Mouse (Mus musculus) left cerebral cortex, postnatal 36 days (tissue): ENCODE measurements around the gene Plekhb2. TPM values are rescaled to one million over a fixed set of nuclear protein-coding genes. Genes with fewer than 3 reads are reported as not detected.

ENCODE experiments used
- DNase-seq, 2 experiments: peaks; one replicate each; pipeline ENCODE4 v3.0.0; 2021 to 2022; ENCODE audit warnings: low spot score in 2 of 2, mixed read lengths in 1 of 2
- intact Hi-C: fragments of 180-260 bp; cut with DNase I; formaldehyde crosslinking; loops from one replicate; pipeline ENCODE4 v1.15.1; 2025
- total RNA-seq, 2 experiments: library from RNA; stranded (reverse); gene quantifications; 2 replicates each; pipeline ENCODE4 v1.2.3; 2021

Gene Plekhb2
- total RNA-seq: 100 to 1,000 TPM; 246 to 270 TPM

DNA sequence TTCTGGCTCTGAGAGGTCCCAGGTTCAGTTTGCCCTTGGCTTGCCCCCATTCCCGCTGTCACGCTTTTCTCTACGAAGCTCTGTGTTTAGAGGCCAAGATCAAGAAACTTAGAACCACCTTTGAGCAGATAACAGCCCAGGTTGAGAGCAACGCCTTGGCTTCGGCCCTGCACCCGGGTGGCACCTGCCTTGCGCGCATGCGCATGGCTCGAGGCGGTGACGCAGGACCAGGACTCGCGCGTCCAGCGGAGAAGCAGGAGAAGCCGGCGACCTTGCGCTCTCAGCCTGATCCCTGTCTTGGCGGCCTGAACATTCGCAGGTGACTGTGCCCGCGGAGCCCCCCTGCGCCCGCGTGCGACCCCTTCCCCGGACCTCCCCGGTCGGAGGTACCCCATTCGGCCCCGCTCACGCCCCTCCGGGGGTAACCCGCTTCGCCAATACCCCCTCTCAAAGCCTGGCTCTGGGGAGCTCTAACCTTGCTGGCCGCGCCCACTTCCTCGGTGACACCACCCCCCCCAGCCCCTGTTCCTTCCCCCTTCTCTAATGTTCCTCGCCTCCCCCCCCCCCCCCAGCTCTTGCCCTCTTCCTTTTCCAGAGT lies at the start of gene Plekhb2:
TSS of gene Plekhb2 (plus strand) at position 232 of the 598 bp plus-strand sequence.
- DNase-seq: peak; percentile 87 to 89
- intact Hi-C loops: no loop called here

DNA sequence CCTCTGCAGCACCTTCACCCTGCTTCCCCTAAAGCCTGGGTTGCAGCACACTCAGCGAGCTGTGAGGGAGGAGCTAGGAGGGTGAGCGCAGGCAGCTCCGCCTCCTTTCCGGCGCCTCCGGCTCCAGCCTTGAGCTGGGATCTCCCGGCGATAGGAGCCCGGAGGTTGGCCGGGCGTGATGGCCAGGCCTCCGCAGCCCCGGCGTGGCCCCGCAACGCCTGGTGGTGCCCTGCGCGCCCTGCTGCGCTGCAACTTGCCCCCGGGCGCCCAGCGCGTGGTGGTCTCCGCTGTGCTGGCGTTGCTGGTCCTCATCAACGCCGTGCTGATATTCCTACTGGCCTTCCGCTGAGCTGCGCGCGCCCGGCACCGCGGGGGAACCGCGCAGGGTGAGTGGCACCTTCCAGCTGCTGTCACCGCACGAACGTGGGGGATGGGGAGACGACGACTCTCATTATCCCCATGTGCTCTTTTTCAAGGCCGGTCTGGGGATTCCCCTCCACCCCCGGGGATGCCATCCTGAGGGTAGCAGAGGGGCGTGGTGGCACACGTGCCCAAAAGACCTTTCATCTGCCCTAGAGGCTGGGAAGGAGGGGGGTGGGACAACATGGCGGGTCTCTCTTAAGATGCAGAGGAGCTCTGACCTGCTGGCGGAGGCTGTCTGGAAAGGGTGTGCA lies 48.0 kb upstream of the Plekhb2 start:
- intact Hi-C loops: loop anchor here (2.0 to 10.0 kb wide), 3 partner anchors 41 to 157 kb away; partner anchors contain the start of gene Fam168b

DNA sequence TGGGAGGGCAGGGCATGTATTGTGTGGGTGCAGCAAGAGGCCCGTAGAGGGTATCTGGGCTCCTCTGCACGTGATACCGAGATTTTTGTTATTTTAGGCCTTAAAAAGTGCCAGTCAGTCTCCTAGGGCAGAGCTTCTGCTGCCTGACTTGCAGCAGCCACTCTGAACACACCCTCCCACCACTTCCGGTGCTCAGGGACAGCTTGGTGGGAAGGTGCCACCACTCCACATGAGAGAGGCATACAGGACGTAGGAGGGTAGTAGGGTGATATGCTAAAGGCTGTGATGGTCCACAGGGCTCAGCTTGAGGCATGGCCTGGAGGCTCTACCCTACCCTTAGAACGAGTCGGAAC lies 47.5 kb upstream of the Plekhb2 start:
- intact Hi-C loops: loop anchor here (2.0 to 10.0 kb wide), 3 partner anchors 41 to 157 kb away; partner anchors contain the start of gene Fam168b
- peak; percentile 77 to 86 for DNase-seq

More for the DNA sequence above, 48.0 kb upstream of the Plekhb2 start:
- peak; percentile 75 to 82 for DNase-seq

DNA sequence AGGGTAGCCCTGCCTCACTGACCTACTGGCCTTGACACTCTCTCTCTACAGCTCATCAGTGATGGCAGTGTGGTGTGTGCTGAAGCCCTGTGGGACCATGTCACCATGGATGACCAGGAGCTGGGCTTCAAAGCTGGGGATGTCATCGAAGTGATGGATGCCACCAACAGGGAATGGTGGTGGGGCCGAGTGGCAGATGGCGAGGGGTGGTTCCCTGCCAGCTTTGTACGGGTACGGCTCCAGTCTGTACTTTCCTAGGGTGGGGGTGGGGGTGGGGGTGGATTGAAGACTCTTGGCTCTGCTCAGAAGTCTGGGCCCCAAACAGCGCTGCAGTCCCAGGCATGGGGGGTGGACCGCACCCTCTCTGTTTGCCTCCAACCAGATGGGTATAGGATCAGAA lies 44.9 kb upstream of the Plekhb2 start:
- intact Hi-C loops: loop anchor here (5.0 to 10.0 kb wide), 2 partner anchors 53 to 160 kb away; no protein-coding TSS in a partner anchor
- DNase-seq: no peak

DNA sequence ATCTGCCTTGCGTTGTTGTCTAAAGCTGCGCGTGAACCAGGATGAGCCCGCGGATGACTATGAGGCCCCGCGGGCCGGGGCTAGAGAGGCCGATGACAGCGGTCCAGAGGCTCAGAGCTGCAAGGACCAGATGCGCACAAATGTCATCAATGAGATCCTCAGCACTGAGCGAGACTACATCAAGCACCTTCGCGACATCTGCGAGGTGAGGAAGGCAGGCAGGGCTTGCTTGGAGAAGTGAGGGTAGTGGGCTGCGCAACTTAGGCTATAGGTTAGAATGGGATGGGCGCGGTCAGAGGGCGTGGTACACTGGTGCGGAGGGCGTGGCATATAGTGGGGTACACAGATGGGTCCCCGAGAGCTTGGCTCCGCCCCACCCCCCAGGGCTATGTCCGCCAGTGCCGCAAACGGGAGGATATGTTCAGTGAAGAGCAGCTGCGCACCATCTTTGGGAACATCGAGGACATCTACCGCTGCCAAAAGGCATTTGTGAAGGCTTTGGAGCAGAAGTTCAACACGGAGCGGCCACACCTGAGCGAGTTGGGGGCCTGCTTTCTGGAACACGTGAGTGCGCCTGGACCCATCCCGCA lies 43.8 kb upstream of the Plekhb2 start:
- intact Hi-C loops: loop anchor here (10.0 kb wide), 1 partner anchor 161 kb away; no protein-coding TSS in a partner anchor
- no peak for DNase-seq

DNA sequence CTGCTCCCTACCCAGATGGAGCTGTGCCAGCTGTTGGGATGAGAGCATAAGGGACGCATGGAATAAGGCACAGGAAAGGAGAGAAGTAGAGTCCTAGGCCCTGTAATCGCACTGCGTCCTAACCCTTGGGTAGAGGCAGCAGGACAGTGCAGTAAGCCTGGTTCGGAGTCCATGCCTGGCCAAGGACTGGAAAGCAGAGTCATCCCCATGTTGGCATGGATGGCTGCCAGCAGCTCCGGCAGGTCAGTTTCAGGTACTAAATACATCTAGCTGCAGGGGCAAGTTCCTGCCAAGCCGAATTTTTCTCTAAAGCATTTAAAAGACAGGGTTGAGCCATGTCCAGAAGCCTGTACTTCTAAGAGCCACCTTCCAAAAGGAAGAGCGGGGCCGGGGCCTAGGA lies 41.3 kb upstream of the Plekhb2 start:
- DNase-seq: no peak
- intact Hi-C loops: loop anchor here (10.0 kb wide), 1 partner anchor 164 kb away; no protein-coding TSS in a partner anchor

DNA sequence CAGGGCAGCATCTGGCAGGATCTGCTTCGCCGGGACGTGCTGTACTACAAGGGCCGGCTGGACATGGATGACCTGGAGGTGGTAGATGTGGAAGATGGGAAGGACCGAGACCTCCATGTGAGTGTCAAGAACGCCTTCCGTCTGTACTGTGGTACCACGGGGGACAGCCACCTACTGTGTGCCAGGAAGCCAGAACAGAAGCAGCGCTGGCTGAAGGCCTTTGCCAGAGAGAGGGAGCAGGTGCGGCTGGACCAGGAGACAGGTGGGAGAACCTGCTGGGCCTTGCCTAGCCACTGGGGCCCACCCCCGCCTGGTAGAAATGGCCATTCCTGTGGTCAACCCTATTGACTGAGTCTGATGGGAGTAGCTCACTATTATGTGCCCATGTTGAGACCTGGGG lies 39.5 kb upstream of the Plekhb2 start:
- no peak for DNase-seq
- intact Hi-C loops: no loop called here

DNA sequence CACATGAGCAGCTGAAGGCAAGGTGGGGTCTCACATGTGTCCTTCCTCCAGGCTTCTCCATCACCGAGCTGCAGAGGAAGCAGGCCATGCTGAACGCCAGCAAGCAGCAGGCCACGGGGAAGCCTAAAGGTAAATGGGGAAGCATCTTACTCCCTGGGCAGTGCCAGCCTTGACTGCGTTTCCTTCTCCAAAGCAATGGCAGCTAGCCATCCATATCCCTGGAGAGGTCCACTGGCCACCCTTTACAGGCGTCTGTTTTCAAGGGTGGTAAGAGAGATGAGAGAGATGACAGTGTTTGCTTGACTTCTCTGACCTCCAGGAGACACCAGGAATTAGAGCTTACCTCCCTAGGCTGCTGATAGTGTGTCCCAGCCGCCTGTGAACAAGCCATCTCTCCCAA lies 38.7 kb upstream of the Plekhb2 start:
- no peak for DNase-seq
- intact Hi-C loops: no loop called here

DNA sequence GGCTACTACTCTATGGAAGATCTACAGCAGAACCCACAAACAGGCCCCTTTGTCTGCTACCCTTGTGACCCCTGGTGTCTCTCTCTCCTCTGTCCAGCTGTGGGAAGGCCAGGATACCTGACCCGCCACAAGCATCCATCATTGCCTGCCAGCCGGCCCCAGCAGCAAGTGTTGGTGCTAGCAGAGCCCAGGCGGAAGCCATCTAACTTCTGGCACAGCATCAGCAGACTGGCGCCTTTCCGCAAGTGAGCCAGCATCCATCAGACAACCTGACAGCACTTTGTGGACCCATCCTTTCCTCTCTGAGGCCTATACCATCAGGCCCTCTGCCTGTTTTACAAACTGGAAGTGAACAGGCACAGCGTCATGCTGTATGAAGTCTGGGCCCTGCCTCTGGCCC lies 38.2 kb upstream of the Plekhb2 start:
- no peak for DNase-seq
- intact Hi-C loops: no loop called here

DNA sequence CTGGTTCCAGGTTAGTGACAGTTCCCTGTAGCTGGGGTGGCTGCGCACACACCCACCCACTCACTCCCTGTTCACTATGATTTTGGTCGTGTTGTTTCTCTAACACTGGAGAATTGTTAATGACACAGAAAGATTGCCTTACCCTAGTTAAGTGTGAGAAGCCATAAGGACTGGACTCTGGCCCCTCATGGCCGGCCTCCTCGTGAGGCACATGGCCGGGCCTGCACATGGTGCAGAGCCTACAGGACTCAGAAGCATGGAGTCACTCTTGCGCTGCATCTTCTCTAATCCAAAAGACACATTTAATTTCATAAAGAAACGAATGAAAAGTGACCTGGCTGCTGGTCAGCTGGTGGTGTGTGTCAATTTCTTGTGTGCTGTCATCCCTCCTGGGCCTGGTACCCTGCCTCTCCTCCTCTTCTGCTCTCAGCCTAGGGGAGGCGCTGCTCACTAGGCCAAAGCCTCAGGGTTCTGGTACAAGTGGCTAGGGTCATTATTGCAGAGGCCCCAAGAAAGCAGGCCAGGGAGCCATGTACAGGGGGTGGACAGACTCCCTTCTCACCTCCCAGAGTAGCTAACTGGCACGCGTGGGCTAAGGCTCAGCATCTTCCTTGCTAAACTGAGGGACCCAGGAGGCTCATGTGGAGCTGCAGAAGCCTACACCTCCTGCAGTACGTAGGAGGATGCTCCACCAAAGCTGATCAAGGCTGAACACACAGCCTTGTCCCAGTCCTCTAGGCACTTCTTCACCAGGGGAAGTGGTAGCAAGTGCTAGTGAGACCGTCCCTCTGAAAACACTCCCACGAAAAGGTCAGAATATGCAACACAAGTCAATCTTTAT lies 37.1 kb upstream of the Plekhb2 start:
- DNase-seq: peak in 1 of 2 experiments; percentile 48
- intact Hi-C loops: no loop called here

DNA sequence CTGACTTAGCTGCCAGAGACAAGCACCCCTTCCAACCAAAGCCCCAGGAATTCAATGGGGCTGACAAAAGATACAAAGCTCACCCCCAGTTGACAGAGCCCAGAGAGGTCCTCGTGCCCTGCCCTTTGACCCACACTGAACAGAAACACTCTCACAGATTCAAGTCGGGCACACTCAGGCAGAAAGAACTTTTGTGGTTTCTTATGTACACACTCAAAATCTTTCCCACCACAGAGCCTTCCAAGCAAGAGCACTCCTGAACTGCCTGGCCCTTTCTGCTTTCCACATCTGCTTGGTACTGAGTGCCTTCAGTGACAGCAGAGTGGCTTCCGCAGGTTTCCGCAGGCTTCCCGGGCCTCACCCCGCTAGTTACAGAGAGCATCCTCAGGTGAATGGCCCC lies 33.9 kb upstream of the Plekhb2 start:
- intact Hi-C loops: no loop called here
- no peak for DNase-seq

DNA sequence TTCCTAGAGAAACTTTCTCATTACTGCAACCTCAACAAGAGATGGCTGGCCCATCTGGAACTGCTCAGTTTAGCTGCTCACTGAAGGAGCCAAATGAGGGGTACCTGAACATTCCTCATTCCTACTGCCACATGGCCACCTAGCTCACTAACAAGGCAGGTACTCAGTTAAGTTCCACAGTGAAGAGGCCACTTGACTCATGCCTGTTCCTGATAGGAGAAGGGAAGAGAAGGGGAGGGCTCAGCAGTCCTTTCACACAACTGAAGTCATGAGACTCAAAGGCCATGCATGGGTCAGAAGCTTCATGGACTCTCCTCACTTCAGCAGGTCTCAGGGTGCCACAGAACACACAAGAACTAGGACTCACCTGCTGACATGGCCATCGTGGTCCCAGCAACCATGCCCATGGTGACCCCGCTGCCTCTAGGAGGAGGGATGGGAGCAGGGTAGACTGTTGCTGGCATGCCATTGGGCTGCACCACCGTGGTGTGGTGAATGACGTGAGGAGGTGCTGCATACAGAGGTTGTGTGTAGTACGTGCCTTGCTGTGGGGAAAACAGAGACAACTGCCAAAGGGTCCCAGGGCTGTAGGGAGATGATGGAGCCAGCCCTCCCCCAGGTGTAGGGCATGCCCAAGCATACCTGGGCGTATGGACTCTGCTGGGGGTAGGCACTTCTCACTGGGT lies 30.4 kb upstream of the Plekhb2 start:
- no peak for DNase-seq
- intact Hi-C loops: no loop called here

DNA sequence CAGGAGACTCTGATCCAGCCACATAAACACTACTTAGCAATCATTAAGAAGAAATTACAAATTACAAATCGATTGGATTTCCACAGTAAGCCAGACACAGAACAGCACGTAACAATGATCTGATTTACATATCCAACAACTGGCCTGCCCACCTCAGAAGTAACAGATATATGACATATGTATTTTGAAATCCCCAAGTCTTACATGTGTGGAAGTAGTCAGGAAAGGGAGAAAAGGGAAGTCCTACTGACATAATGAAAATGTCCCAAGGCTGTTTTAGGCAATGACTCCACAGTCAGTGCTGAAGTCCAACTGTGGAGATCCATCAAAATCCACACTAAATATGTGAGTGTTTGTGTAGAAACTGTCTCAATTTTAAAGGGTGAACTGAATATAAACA lies 28.4 kb upstream of the Plekhb2 start:
- DNase-seq: no peak
- intact Hi-C loops: no loop called here

DNA sequence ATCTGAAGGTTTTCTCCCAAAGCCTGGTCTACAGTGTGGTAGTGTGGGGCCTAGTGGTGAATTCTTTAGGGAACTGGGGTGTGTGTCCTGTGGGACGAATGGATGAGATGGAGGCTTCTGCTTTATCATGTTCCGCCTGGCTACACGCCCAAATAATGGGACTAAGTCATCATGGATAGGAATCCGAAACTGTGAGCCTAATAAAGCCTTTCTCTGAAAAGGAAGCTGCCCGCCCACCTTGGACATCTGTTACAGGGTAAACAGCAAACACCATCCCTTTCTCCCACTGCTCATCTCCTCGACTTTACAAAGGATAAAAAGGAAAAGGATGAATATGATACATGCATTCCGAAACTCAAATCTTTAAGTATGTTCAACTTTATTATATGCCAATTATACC lies 27.8 kb upstream of the Plekhb2 start:
- no peak for DNase-seq
- intact Hi-C loops: no loop called here

DNA sequence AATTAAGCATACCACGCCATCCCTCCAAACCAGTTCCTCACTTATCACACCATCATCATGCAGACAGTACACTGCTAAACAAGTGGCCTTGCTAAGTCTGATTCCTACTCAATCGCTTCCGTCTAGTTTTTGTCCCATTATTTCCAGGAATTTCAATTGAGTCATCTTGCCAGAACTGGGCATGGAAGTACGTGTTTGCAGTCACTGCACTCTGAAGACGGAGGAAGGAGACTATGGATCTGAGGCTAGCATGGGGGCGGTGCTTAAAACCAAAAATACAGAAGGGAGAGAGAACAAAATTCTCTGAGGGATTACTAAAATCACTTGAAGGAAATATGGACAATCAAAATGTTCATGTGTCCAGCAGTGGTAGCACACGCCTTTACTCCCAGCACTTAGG lies 27.0 kb upstream of the Plekhb2 start:
- no peak for DNase-seq
- intact Hi-C loops: no loop called here

DNA sequence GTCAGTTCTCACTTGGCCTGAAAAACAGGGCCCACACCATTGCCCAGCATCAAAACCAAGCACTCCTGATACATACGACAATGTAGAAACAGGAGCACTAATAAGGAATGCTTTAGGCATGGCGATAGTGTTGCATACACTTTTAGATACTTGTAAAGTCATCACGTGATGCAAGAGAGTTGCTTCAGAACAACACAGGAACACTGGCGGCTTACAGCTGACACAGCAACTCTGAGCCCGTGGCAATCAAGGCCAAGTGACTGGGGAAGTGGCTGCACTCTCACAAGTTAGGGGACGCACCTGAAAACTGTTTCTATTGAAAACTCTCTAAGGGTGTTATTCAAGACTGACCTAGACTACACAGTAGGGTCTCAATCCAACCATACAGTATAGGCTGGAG lies 26.4 kb upstream of the Plekhb2 start:
- intact Hi-C loops: no loop called here
- DNase-seq: no peak

DNA sequence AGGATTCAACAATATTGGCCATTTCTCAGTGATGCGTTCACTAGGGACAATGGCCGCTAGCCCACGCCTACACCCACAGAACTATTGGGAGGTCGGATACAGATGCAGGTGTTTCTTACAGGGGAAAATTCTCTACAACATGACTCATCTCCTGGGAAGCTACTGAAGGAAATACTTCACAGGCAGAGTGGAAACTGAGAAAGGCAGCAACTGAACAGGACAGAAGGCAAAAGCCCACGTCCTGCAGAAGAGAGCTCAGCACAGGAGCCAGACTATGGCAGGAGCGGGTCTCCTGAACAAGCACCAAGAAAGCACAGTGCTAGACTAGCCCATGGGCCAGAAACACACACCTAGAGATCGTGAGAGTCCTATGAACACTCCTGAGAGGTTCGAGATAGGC lies 25.6 kb upstream of the Plekhb2 start:
- intact Hi-C loops: no loop called here
- no peak for DNase-seq

DNA sequence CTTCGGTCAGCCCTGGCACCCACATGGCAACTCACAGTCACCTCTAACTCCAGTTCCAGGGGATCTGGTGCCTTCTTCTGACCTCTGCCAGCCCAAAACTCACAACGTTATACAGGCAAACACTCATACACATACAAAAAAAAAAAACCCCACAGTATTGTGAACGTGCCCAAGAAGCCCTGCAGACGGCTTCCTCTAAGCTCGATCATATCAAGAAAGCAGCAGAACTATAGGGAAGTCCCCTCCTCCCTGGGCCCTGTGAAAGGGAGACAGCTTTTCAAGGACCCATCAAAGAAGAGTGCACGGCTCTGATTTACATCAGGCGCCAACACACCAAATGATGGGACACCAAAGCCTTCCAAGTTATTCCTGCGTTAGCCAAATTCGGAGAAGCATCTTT lies 23.9 kb upstream of the Plekhb2 start:
- DNase-seq: no peak
- intact Hi-C loops: no loop called here

DNA sequence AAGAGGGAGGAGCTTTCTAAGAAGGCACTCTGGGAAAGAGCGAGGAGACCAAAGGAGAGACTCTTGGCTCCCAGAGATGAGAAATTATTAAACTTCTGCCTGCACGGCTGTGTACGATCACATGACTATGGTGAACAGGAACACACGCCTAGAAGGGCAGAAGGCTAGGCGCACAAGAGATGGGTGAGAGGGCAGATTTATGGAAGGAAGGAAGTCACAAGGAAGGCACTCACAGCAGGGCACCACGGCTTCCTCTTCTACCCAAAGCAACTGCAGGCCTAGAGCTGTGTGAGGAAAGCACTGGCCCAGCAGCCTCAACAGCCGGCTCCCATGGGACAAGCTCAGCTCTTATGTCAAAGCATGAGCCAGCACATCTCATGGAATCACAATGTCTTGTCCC lies 21.9 kb upstream of the Plekhb2 start:
- DNase-seq: no peak
- intact Hi-C loops: no loop called here
